Mouse (Mus musculus) small intestine, adult 2 months (tissue): ENCODE measurements around the gene Flrt3.

Experiments
- CTCF ChIP-seq: fragments of 200-500 bp; IDR thresholded peaks from 2 replicates; pipeline ENCODE4 v1.5.1; 2012; ENCODE audit warnings: low read depth, mild to moderate bottlenecking, control low read depth, inconsistent platforms, low read length, moderate library complexity, mixed read lengths; ENCODE audit not compliant: insufficient replicate concordance, insufficient read length; ENCODE audit errors: extremely low read depth
- POLR2A ChIP-seq: fragments of 200-500 bp; IDR thresholded peaks from 2 replicates; pipeline ENCODE4 v1.6.1; 2012; ENCODE audit warnings: low read depth, mild to moderate bottlenecking, control low read depth, inconsistent platforms, low read length, moderate library complexity

DNA sequence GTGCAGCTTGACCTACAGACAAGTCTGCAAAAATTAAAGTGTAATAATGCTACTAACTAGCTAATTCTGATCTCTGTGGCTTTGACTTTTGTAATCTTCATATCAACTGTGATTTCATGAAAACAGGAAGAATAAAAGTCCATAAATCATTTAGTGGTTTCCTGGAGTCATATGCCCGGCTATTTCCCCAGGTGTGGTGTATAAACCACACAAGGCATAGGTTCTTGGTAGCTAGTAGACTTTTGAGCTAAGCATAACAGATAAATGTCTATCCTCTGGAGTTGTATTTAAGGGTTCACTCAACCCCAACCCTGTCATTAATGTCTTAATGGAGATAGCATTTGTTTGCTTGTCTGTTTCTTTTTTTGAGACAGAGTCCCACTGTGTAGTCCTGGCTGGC lies 20.1 kb upstream of the Flrt3 start:
- TF ChIP-seq POLR2A (no peak), CTCF (no peak)
